Mouse (Mus musculus) cerebellum, adult 2 months (tissue): ENCODE data around the gene Nans.

Experiments
- CTCF ChIP-seq: fragments of 200-500 bp; IDR thresholded peaks from 2 replicates; pipeline ENCODE4 v1.5.1; 2011; ENCODE audit warnings: low read depth, mild to moderate bottlenecking, control low read depth, low read length, moderate library complexity, borderline replicate concordance; ENCODE audit not compliant: insufficient read depth
- POLR2A ChIP-seq: fragments of 200-500 bp; IDR thresholded peaks from 2 replicates; pipeline ENCODE4 v1.6.1; 2011; ENCODE audit warnings: low read length, control low read depth, borderline replicate concordance; ENCODE audit not compliant: insufficient read depth

DNA sequence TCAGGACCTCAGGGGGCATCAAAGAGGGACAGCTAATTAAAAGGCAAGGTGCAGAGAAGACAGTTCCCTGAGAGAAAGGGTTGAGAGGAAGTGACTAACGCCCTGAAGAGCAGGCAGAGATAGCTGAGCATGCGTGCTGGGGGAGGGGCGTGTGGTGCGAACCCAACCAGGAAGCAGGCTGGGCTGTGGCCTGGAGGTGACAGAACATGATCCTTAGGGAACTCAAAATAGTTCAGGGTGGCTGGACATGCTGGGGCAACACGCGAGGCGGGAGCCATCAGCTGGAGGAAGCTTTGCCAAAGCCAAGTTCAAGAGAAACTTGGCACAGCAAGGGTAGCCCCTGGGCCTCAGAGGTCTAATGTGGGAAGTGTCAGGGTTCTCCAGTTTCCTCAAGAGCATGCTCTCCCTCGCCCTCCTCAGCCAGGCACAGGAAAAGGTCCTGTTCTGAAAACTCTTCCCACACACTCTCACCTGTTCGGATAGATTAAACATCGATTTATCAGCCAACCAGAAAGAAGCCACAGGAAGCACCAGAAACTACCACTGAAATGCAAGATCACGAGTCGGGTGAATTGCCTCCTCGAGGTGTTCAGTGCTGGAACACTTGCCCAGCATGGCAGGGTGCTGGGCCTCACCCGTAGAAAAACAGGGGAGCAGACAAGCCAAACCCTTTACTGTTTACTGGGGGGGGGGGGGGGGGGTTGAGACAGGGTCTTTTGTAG lies 3.2 kb upstream of the Nans start:
- TF ChIP-seq CTCF, result no peak
- TF ChIP-seq POLR2A, result no peak
